Mouse (Mus musculus) embryonic facial prominence, embryonic 11.5 days (tissue): Measurements from ENCODE around the gene Slc4a3. TPM values are rescaled to one million over a fixed set of nuclear protein-coding genes. Genes with fewer than 3 reads are reported as not detected.

ENCODE experiments used
- ATAC-seq: fragments of 200-750 bp; cut with Nextera tagmentation; replicated peaks from 2 replicates; pipeline ENCODE4 v1.8.0; 2017; ENCODE audit warnings: low read depth; ENCODE audit not compliant: insufficient number of reproducible peaks, low FRiP score, low TSS enrichment
- DNase-seq: peaks from one replicate; pipeline ENCODE4 v3.0.0-alpha.2; 2015; ENCODE audit warnings: low spot score
- H3K27ac ChIP-seq: fragments of 300-500 bp; sonication (generic); replicated peaks from 2 replicates; pipeline ENCODE4 v1.5.1; 2014; ENCODE audit warnings: mild to moderate bottlenecking, low read depth, low read length, control low read depth
- H3K27me3 ChIP-seq: fragments of 300-500 bp; sonication (generic); 2 replicates; pipeline ENCODE4 v1.6.1; 2014; ENCODE audit warnings: mild to moderate bottlenecking, low read length, moderate library complexity, mixed read lengths; ENCODE audit not compliant: control insufficient read depth, insufficient read depth
- H3K36me3 ChIP-seq: fragments of 300-500 bp; sonication (generic); replicated peaks from 2 replicates; pipeline ENCODE4 v1.6.1; 2014; ENCODE audit warnings: low read depth, mild to moderate bottlenecking, low read length, moderate library complexity, mixed read lengths; ENCODE audit not compliant: control insufficient read depth, insufficient read depth
- H3K4me1 ChIP-seq: fragments of 300-500 bp; sonication (generic); 2 replicates; pipeline ENCODE4 v1.6.1; 2014; ENCODE audit warnings: low read length, mixed read lengths; ENCODE audit not compliant: control insufficient read depth, insufficient read depth
- H3K4me2 ChIP-seq: fragments of 300-500 bp; sonication (generic); 2 replicates; pipeline ENCODE4 v1.6.1; 2014; ENCODE audit warnings: low read depth, mild to moderate bottlenecking, control low read depth, low read length, moderate library complexity
- H3K4me3 ChIP-seq: fragments of 300-500 bp; sonication (generic); 2 replicates; pipeline ENCODE4 v1.5.1; 2014; ENCODE audit warnings: low read depth, low read length, control low read depth
- H3K9ac ChIP-seq: fragments of 300-500 bp; sonication (generic); replicated peaks from 2 replicates; pipeline ENCODE4 v1.6.1; 2014; ENCODE audit warnings: mild to moderate bottlenecking, control low read depth, low read length
- H3K9me3 ChIP-seq: fragments of 300-500 bp; sonication (generic); replicated peaks from 2 replicates; pipeline ENCODE4 v1.6.1; 2016; ENCODE audit warnings: mild to moderate bottlenecking, low read length, inconsistent platforms, mixed read lengths; ENCODE audit not compliant: control insufficient read depth
- WGBS: fragments of 180-500 bp; shearing (Covaris S2); extraction: QIAGEN DNeasy Blood & Tissue Kit; methylation state at CpG from one replicate; pipeline ENCODE4 v1.1.7; 2014; 5-methylcytosine and 5-hydroxymethylcytosine counted together
- polyA plus RNA-seq: library from polyadenylated mRNA; unstranded; fragments of >200 nt; fragmentation: Nextera tagmentation; extraction: Ambion mirVana; gene quantifications from 2 replicates; pipeline ENCODE4 v1.2.1, GENCODE M21; 2014

Slc4a3 gene
- polyA plus RNA-seq, 1 experiment from 2014 or later, result 7.5 TPM

GRCm38 (mm10) chr1:75597622-75598021 lies 51.6 kb downstream of the Slc4a3 start:
- no peak overlapping the region for H3K9ac ChIP-seq
- no peak overlapping the region for H3K4me2 ChIP-seq
- H3K4me1 ChIP-seq, result no peaks in the 10 kb centered on the region
- H3K9me3 ChIP-seq, result no peaks in the 10 kb centered on the region
- DNase-seq (peak; percentile 79), ATAC-seq (no peak)
- H3K36me3 ChIP-seq, result no peaks in the 10 kb centered on the region
- no peak overlapping the region for H3K4me3 ChIP-seq
- H3K27ac ChIP-seq, result no peak overlapping the region
- no peaks in the 10 kb centered on the region; the same call in 1 of the 2 replicates for H3K27me3 ChIP-seq

GRCm38 (mm10) chr1:75601738-75602137 lies 55.7 kb downstream of the Slc4a3 start:
- ATAC-seq (no peak), DNase-seq (no peak)
- Histone ChIP-seq H3K4me2 (no peak overlapping the region), H3K27ac (no peak overlapping the region), H3K9me3 (no peaks in the 10 kb centered on the region), H3K36me3 (no peaks in the 10 kb centered on the region), H3K9ac (no peak overlapping the region), H3K4me3 (no peak overlapping the region), H3K4me1 (no peaks in the 10 kb centered on the region), H3K27me3 (no peaks in the 10 kb centered on the region; the same call in 1 of the 2 replicates)
- whole genome bisulfite sequencing, result 11% methylated on average over 11 of the region's 12 CpGs

- Histone ChIP-seq H3K9me3 (no peaks in the 10 kb centered on the region), H3K4me3 (no peak overlapping the region), H3K27ac (no peak overlapping the region), H3K27me3 (no peaks in the 10 kb centered on the region; the same call in 1 of the 2 replicates), H3K36me3 (no peaks in the 10 kb centered on the region), H3K4me1 (no peaks in the 10 kb centered on the region), H3K4me2 (no peak overlapping the region), H3K9ac (no peak overlapping the region)
- 88% methylated on average over 7 of the region's 7 CpGs for WGBS
- no peak for ATAC-seq
- DNase-seq, result no peak
Observed at GRCm38 (mm10) chr1:75603584-75603983, 57.5 kb downstream of the Slc4a3 start.

- 93% methylated on average over 7 of the region's 7 CpGs for WGBS
- ATAC-seq (no peak), DNase-seq (no peak)
- H3K27ac ChIP-seq, result no peak overlapping the region
- no peak overlapping the region for H3K4me2 ChIP-seq
- H3K9me3 ChIP-seq, result no peaks in the 10 kb centered on the region
- no peak overlapping the region for H3K4me3 ChIP-seq
- no peaks in the 10 kb centered on the region for H3K4me1 ChIP-seq
- no peaks in the 10 kb centered on the region for H3K36me3 ChIP-seq
- H3K27me3 ChIP-seq, result no peaks in the 10 kb centered on the region
- no peak overlapping the region for H3K9ac ChIP-seq
Observed at GRCm38 (mm10) chr1:75608225-75608624, 62.2 kb downstream of the Slc4a3 start.

GRCm38 (mm10) chr1:75608625-75609263 lies 62.7 kb downstream of the Slc4a3 start:
- no peaks in the 10 kb centered on the region for H3K27me3 ChIP-seq
- 75% methylated on average over 11 of the region's 11 CpGs for WGBS
- no peaks in the 10 kb centered on the region for H3K4me1 ChIP-seq
- H3K9me3 ChIP-seq, result no peaks in the 10 kb centered on the region
- no peak for ATAC-seq
- no peak overlapping the region for H3K4me3 ChIP-seq
- no peak overlapping the region for H3K27ac ChIP-seq
- no peaks in the 10 kb centered on the region for H3K36me3 ChIP-seq
- no peak for DNase-seq
- H3K4me2 ChIP-seq, result no peak overlapping the region
- no peak overlapping the region for H3K9ac ChIP-seq

GRCm38 (mm10) chr1:75609264-75609662 lies 63.2 kb downstream of the Slc4a3 start:
- Histone ChIP-seq H3K27ac (no peak overlapping the region), H3K4me2 (no peak overlapping the region), H3K9ac (no peak overlapping the region), H3K4me1 (no peaks in the 10 kb centered on the region), H3K9me3 (no peaks in the 10 kb centered on the region), H3K36me3 (no peaks in the 10 kb centered on the region), H3K4me3 (no peak overlapping the region), H3K27me3 (no peaks in the 10 kb centered on the region)
- 65% methylated on average over 9 of the region's 9 CpGs for WGBS
- ATAC-seq (no peak), DNase-seq (no peak)

GRCm38 (mm10) chr1:75610553-75610952 lies 64.5 kb downstream of the Slc4a3 start:
- ATAC-seq (no peak), DNase-seq (no peak)
- 37% methylated on average over 8 of the region's 8 CpGs for WGBS

More at GRCm38 (mm10) chr1:75610553-75610952, 64.5 kb downstream of the Slc4a3 start:
- Histone ChIP-seq H3K27me3 (no peaks in the 10 kb centered on the region), H3K36me3 (no peaks in the 10 kb centered on the region), H3K4me1 (no peaks in the 10 kb centered on the region), H3K4me3 (no peak overlapping the region), H3K9ac (no peak overlapping the region), H3K9me3 (no peaks in the 10 kb centered on the region), H3K4me2 (no peak overlapping the region), H3K27ac (no peak overlapping the region)
